Comparison of ENCODE assay signal across 8 mouse cellular contexts in the genomic region with DNA sequence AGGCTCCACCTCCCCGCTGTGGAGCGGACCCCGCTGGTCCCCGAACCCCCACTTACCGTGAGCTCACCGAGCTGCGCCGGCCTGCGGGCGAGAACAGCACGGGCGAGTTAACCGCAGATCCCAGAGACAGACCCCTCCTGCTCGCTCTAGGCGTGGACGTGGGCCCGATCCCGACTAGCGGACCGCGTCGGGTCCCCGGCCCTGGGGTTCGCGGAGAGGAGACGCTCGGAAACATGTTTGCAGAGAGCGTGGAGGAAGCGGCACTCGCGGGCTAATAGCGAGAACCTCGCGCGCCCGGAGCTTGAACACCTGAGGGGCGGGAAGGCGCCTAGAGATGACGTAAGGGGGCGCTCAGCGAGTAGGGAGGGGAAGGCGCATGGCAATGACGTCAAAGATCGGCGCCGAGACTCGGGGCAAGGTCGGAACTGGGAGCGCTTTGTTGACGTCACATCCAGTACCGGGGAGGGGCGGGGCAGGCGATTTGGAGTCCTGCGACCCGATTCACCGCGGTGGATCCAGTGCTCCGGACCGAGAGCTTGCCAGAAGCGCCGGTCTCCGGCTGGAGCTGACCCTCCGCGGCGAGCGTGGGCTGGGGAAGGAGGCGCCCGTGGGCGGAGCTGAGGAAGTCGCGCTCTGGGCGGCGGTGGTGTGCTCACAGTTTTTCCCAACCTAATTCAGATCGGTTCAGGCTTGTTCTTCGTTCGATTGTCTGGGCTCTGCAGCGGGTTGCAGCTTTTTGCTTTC. TPM values are rescaled to one million over a fixed set of nuclear protein-coding genes. Genes with fewer than 3 reads are reported as not detected.
DNase-seq lines count a peak whose midpoint lies in the region; ATAC-seq and TF ChIP-seq lines count a peak whose summit lies in the region.

Gene Nup133 (minus strand): TSS at position 324 of the 744 bp plus-strand sequence.

- TF ChIP-seq POLR2A in testis, adult 2 months (IDR thresholded peaks at IDR 0.05; ENCODE audit: control insufficient read depth, low read depth, low read length) = peak; percentile 54; the same call in 1 of the 2 replicates

- H3K36me3 ChIP-seq in E14TG2a.4 (ENCODE audit: insufficient read depth, low read length) = peaks cover 44% of the 10 kb centered on the region
- H3K36me3 ChIP-seq in forebrain, embryonic 12.5 days (replicated peaks) = peaks cover 23% of the 10 kb centered on the region
- H3K36me3 ChIP-seq in heart, postnatal 0 days (replicated peaks; ENCODE audit: control insufficient read depth, insufficient read depth, low read length) = peaks cover 32% of the 10 kb centered on the region
- peaks cover 49% of the 10 kb centered on the region for H3K36me3 ChIP-seq in liver, embryonic 16.5 days (ENCODE audit: control insufficient read depth, insufficient read depth)
- H3K36me3 ChIP-seq in neural tube, embryonic 13.5 days = peaks cover 30% of the 10 kb centered on the region
- peaks cover 2% of the 10 kb centered on the region; the same call in 1 of the 2 replicates for H3K36me3 ChIP-seq in testis, adult 2 months (ENCODE audit: control insufficient read depth, insufficient read depth, low read length)

- H3K9ac ChIP-seq in forebrain, embryonic 12.5 days = peak within 1 kb of the TSS; percentile 82
- peak within 1 kb of the TSS; percentile 89 for H3K9ac ChIP-seq in heart, postnatal 0 days (replicated peaks; ENCODE audit: low read depth, low read length)
- peak within 1 kb of the TSS; percentile 82 for H3K9ac ChIP-seq in liver, embryonic 16.5 days (ENCODE audit: low read depth, low read length)
- H3K9ac ChIP-seq in neural tube, embryonic 13.5 days = peak within 1 kb of the TSS; percentile 91

- no peaks in the 10 kb centered on the region for H3K27me3 ChIP-seq in E14TG2a.4 (ENCODE audit: insufficient read depth, low read length)
- no peaks in the 10 kb centered on the region for H3K27me3 ChIP-seq in forebrain, embryonic 12.5 days
- no peaks in the 10 kb centered on the region for H3K27me3 ChIP-seq in heart, postnatal 0 days (ENCODE audit: control insufficient read depth, insufficient read depth, low read length)
- no peaks in the 10 kb centered on the region for H3K27me3 ChIP-seq in liver, embryonic 16.5 days (ENCODE audit: control insufficient read depth, insufficient read depth, low read depth, low read length)
- H3K27me3 ChIP-seq in neural tube, embryonic 13.5 days = no peaks in the 10 kb centered on the region
- H3K27me3 ChIP-seq in testis, adult 2 months (ENCODE audit: control insufficient read depth, insufficient read depth, low read length) = no peaks in the 10 kb centered on the region

- peak; percentile 91 for ATAC-seq in forebrain, embryonic 12.5 days (ENCODE audit: low FRiP score)
- peak; percentile 90 for ATAC-seq in heart, postnatal 0 days (ENCODE audit: insufficient read depth, low read depth)
- peak; percentile 82 for ATAC-seq in liver, embryonic 16.5 days (ENCODE audit: low read depth)
- peak; percentile 90 for ATAC-seq in neural tube, embryonic 13.5 days (ENCODE audit: low read depth)

- no peak for TF ChIP-seq EP300 in heart, postnatal 0 days (IDR thresholded peaks at IDR 0.05; ENCODE audit: low read depth)

- H3K4me3 ChIP-seq in E14TG2a.4 (replicated peaks; ENCODE audit: low read length) = peak within 1 kb of the TSS; percentile 99
- H3K4me3 ChIP-seq in forebrain, embryonic 12.5 days (replicated peaks) = peak within 1 kb of the TSS; percentile 98
- peak within 1 kb of the TSS; percentile 99 for H3K4me3 ChIP-seq in heart, postnatal 0 days (ENCODE audit: low read depth, low read length)
- H3K4me3 ChIP-seq in liver, embryonic 16.5 days (ENCODE audit: low read depth, low read length) = peak within 1 kb of the TSS; percentile 89
- H3K4me3 ChIP-seq in neural tube, embryonic 13.5 days = peak within 1 kb of the TSS; percentile 77
- peak within 1 kb of the TSS; percentile 92 for H3K4me3 ChIP-seq in testis, adult 2 months (ENCODE audit: control insufficient read depth, low read depth, low read length)

- H3K9me3 ChIP-seq in E14TG2a.4 (ENCODE audit: low read length) = no peaks in the 10 kb centered on the region
- H3K9me3 ChIP-seq in forebrain, embryonic 12.5 days = no peaks in the 10 kb centered on the region
- no peaks in the 10 kb centered on the region for H3K9me3 ChIP-seq in heart, postnatal 0 days (replicated peaks; ENCODE audit: control insufficient read depth, low read length)
- H3K9me3 ChIP-seq in liver, embryonic 16.5 days (replicated peaks; ENCODE audit: control insufficient read depth, low read length) = no peaks in the 10 kb centered on the region
- H3K9me3 ChIP-seq in neural tube, embryonic 13.5 days = no peaks in the 10 kb centered on the region

- TF ChIP-seq CTCF in E14TG2a.4 (conservative IDR thresholded peaks at IDR 0.05; ENCODE audit: low read length) = no peak
- no peak for TF ChIP-seq CTCF in heart, postnatal 0 days (IDR thresholded peaks at IDR 0.05; ENCODE audit: low read depth)
- TF ChIP-seq CTCF in testis, adult 2 months (IDR thresholded peaks at IDR 0.05; ENCODE audit: control insufficient read depth, insufficient read depth, insufficient replicate concordance, low read depth, low read length) = no peak

- peak within 1 kb of the TSS; percentile 78 for H3K27ac ChIP-seq in forebrain, embryonic 12.5 days
- H3K27ac ChIP-seq in heart, postnatal 0 days (ENCODE audit: low read depth) = peak within 1 kb of the TSS; percentile 90
- H3K27ac ChIP-seq in liver, embryonic 16.5 days (ENCODE audit: low read length) = peak within 1 kb of the TSS; percentile 80
- H3K27ac ChIP-seq in neural tube, embryonic 13.5 days (replicated peaks) = peak within 1 kb of the TSS; percentile 90
- peak within 1 kb of the TSS; percentile 65 for H3K27ac ChIP-seq in testis, adult 2 months (ENCODE audit: control insufficient read depth, insufficient read depth, low read depth, low read length)

- H3K4me2 ChIP-seq in forebrain, embryonic 12.5 days = peak within 1 kb of the TSS; percentile 98
- H3K4me2 ChIP-seq in heart, postnatal 0 days (ENCODE audit: low read depth, low read length) = peak within 1 kb of the TSS; percentile 95
- H3K4me2 ChIP-seq in liver, embryonic 16.5 days (ENCODE audit: low read depth, low read length) = peak within 1 kb of the TSS; percentile 75
- H3K4me2 ChIP-seq in neural tube, embryonic 13.5 days = peak within 1 kb of the TSS; percentile 98

- peaks cover 25% of the 10 kb centered on the region for H3K4me1 ChIP-seq in E14TG2a.4 (replicated peaks; ENCODE audit: low read depth, low read length)
- peaks cover 15% of the 10 kb centered on the region for H3K4me1 ChIP-seq in forebrain, embryonic 12.5 days
- H3K4me1 ChIP-seq in heart, postnatal 0 days (ENCODE audit: control insufficient read depth, insufficient read depth) = no peaks in the 10 kb centered on the region
- H3K4me1 ChIP-seq in liver, embryonic 16.5 days (ENCODE audit: control insufficient read depth, low read depth, low read length) = peaks cover 15% of the 10 kb centered on the region
- peaks cover 16% of the 10 kb centered on the region for H3K4me1 ChIP-seq in neural tube, embryonic 13.5 days (replicated peaks)
- H3K4me1 ChIP-seq in testis, adult 2 months (ENCODE audit: control insufficient read depth, insufficient read depth, low read length) = peaks cover 3% of the 10 kb centered on the region; the same call in 1 of the 2 replicates

- DNase-seq in c-Kit-positive CD71-positive TER-119-positive erythroid progenitor cells, embryonic 14.5 days (ENCODE audit: low spot score) = peak; percentile 99
- DNase-seq in heart, postnatal 0 days (ENCODE audit: low spot score) = peak; percentile 97
- peak; percentile 100 for DNase-seq in kidney, postnatal 4 days

- WGBS in forebrain, embryonic 12.5 days = under 1% methylated on average over 77 of the region's 77 CpGs
- under 1% methylated on average over 76 of the region's 77 CpGs for WGBS in heart, postnatal 0 days
- WGBS in liver, embryonic 16.5 days (ENCODE audit: insufficient replicate concordance) = under 1% methylated on average over 77 of the region's 77 CpGs
- under 1% methylated on average over 77 of the region's 77 CpGs for WGBS in neural tube, embryonic 13.5 days

RNA-seq across cellular contexts. Expression of gene Nup133, which starts in this region (rescaled TPM):
- 50.3 and 56.2 TPM in 2 replicates for polyA plus RNA-seq in forebrain, embryonic 12.5 days (2016; fragmentation: Nextera tagmentation; extraction: Ambion mirVana)
- 14.8 and 20.3 TPM in 2 replicates for total RNA-seq in heart, postnatal 0 days (2014; rRNA removed; ENCODE audit: low replicate concordance)
- 9.8 and 10.2 TPM in 2 replicates for polyA plus RNA-seq in heart, postnatal 0 days (2015; fragmentation: Nextera tagmentation; extraction: Ambion mirVana)
- polyA plus RNA-seq in liver, embryonic 16.5 days (2015; fragmentation: Nextera tagmentation; extraction: Ambion mirVana) = 18.1 and 18.7 TPM in 2 replicates
- 21.9 and 22.3 TPM in 2 replicates for polyA plus RNA-seq in neural tube, embryonic 13.5 days (2015; fragmentation: Nextera tagmentation; extraction: Ambion mirVana)
- polyA plus RNA-seq in testis, adult 2 months (2012; rRNA removed) = 21.5 and 24.6 TPM in 2 replicates

Comparison
In these comparisons a context has a peak if more than half of its experiments do, and no peak if none do; other contexts are left out.
1. Peak in every context shown above with its lines: DNase-seq, ATAC-seq, H3K4me3 ChIP-seq and H3K27ac ChIP-seq.